Mouse (Mus musculus) hindbrain, embryonic 15.5 days (tissue): ENCODE measurements around the gene Olfr493. TPM values are rescaled to one million over a fixed set of nuclear protein-coding genes. Genes with fewer than 3 reads are reported as not detected.

Experiments
- ATAC-seq: fragments of 200-750 bp; cut with Nextera tagmentation; 2 replicates; pipeline ENCODE4 v1.8.0; 2017; ENCODE audit warnings: low read depth, moderate number of reproducible peaks, moderate TSS enrichment; ENCODE audit not compliant: low FRiP score
- H3K27ac ChIP-seq: fragments of 300-500 bp; sonication (generic); replicated peaks from 2 replicates; pipeline ENCODE4 v1.5.1; 2015; ENCODE audit warnings: mild to moderate bottlenecking, inconsistent platforms
- H3K27me3 ChIP-seq: fragments of 300-500 bp; sonication (generic); 2 replicates; pipeline ENCODE4 v1.6.1; 2015; ENCODE audit warnings: control low read depth, inconsistent platforms
- H3K36me3 ChIP-seq: fragments of 300-500 bp; sonication (generic); 2 replicates; pipeline ENCODE4 v1.6.1; 2015; ENCODE audit warnings: control low read depth, inconsistent platforms
- H3K4me1 ChIP-seq: fragments of 300-500 bp; sonication (generic); replicated peaks from 2 replicates; pipeline ENCODE4 v1.6.1; 2015; ENCODE audit warnings: control low read depth, inconsistent platforms
- H3K4me2 ChIP-seq: fragments of 300-500 bp; sonication (generic); 2 replicates; pipeline ENCODE4 v1.6.1; 2015; ENCODE audit warnings: moderate library complexity, mild to moderate bottlenecking, inconsistent platforms
- H3K4me3 ChIP-seq: fragments of 300-500 bp; sonication (generic); 2 replicates; pipeline ENCODE4 v1.5.1; 2015; ENCODE audit warnings: mild to moderate bottlenecking, inconsistent platforms
- H3K9ac ChIP-seq: fragments of 300-500 bp; sonication (generic); 2 replicates; pipeline ENCODE4 v1.6.1; 2015; ENCODE audit warnings: inconsistent platforms
- H3K9me3 ChIP-seq: fragments of 300-500 bp; sonication (generic); 2 replicates; pipeline ENCODE4 v1.6.1; 2016; ENCODE audit warnings: control low read depth, inconsistent platforms
- WGBS: fragments of 180-500 bp; shearing (Covaris S2); methylation state at CpG from one replicate; pipeline ENCODE4 v1.1.7; 2015; 5-methylcytosine and 5-hydroxymethylcytosine counted together
- polyA plus RNA-seq: library from polyadenylated mRNA; unstranded; fragments of >200 nt; fragmentation: Nextera tagmentation; extraction: Ambion mirVana; gene quantifications from 2 replicates; pipeline ENCODE4 v1.2.1, GENCODE M21; 2015

The Olfr493 gene
- not detected in 2 replicates for polyA plus RNA-seq

DNA sequence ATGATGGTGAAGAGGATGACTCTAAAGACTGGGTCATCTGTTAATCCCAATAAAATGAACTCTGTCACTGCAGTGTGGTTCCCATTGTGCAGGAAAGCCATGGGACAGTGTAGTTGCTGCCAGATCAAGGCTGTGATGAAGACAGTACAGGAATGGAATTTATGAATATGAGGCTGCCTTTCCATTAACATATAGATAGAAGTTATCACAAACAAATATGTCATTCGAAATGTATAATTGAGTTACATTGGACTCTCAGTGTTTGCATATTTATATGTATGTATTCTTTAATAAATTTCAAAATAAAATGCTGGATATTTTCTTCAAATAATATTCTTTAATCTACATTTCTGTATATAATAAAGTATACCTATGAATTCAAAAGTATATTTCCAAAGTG lies at the start of gene Olfr493:
Gene Olfr493, minus strand, starts transcription at position 101 of the 400 bp plus-strand sequence.
- Histone ChIP-seq H3K36me3 (no peaks in the 10 kb centered on the region), H3K27me3 (no peaks in the 10 kb centered on the region), H3K9ac (no peak within 1 kb of the TSS), H3K9me3 (no peaks in the 10 kb centered on the region), H3K27ac (no peak within 1 kb of the TSS), H3K4me1 (no peaks in the 10 kb centered on the region), H3K4me3 (no peak within 1 kb of the TSS), H3K4me2 (no peak within 1 kb of the TSS)
- ATAC-seq: no peak
- 77% methylated on average over 1 of the region's 1 CpGs for WGBS

DNA sequence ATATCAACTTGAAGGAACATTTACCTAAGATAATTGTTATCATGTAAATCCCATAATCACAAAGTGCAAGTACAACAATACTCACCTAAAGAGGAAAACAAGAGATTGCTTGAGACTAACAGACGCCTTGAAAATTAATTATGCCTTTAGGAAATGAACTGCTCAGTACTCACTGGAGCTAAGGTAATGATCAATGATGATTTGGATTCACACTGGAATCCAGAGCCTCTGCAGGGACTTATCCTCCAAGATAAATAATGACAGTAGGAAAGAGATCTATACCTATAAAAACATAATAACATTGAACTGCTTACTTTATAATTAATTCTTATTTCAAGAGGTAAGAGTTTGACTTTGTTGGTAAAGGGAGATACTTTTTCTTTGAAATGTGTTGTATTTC lies 46.1 kb upstream of the Olfr493 start, which contains the start of gene Olfr495:
Gene Olfr495, plus strand, starts transcription at position 301 of the 400 bp plus-strand sequence.
- H3K36me3 ChIP-seq: no peaks in the 10 kb centered on the region
- H3K27ac ChIP-seq: no peak within 1 kb of the TSS
- WGBS: 75% methylated on average over 1 of the region's 1 CpGs
- no peak within 1 kb of the TSS for H3K4me2 ChIP-seq
- no peak within 1 kb of the TSS for H3K4me3 ChIP-seq
- no peak for ATAC-seq
- no peak within 1 kb of the TSS for H3K9ac ChIP-seq
- no peaks in the 10 kb centered on the region for H3K4me1 ChIP-seq
- no peaks in the 10 kb centered on the region for H3K27me3 ChIP-seq
- no peaks in the 10 kb centered on the region for H3K9me3 ChIP-seq

DNA sequence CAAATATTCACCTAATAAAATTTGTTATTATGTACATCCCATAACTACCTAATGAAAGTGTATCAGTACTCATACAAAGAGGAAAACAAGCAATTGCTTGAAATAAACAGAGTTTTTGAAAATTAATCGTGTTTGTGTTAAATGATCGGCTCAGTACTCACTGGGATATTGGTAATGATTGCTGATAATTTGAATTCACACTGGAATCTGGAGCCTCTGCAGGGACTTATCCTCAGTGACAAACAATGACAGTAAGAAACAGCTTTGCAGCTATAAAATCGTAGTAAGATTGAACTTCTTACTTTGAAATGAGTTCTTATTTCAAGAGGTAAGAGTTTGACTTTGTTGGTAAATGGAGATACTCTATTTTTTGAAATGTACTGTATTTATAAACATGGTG lies 18.3 kb upstream of the Olfr493 start, which contains the start of gene Olfr494:
Gene Olfr494, plus strand, starts transcription at position 301 of the 400 bp plus-strand sequence.
- H3K27me3 ChIP-seq: no peaks in the 10 kb centered on the region
- no peak within 1 kb of the TSS for H3K9ac ChIP-seq
- H3K27ac ChIP-seq: no peak within 1 kb of the TSS
- H3K4me2 ChIP-seq: no peak within 1 kb of the TSS
- H3K9me3 ChIP-seq: no peaks in the 10 kb centered on the region
- no peaks in the 10 kb centered on the region for H3K36me3 ChIP-seq
- H3K4me3 ChIP-seq: no peak within 1 kb of the TSS
- 79% methylated on average over 3 of the region's 3 CpGs for WGBS
- H3K4me1 ChIP-seq: no peaks in the 10 kb centered on the region
- ATAC-seq: no peak

DNA sequence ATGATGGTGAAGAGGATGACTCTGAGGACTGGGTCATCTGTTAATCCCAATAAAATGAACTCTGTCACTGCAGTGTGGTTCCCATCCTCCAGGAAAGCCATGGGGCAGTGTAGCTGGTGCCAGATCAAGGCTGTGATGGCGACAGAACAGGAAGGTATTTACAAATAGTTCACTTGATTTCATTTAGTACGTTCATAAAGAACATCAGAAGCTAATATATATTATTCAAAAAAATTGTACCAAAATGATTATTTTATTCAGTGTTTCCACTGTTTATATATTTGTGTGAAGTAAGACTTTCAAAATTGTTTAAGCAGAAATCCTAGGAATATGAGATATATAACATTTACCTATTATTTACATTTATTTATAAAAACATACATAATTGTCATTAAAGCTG lies 23.2 kb downstream of the Olfr493 start, which contains the start of gene Olfr492:
Gene Olfr492, minus strand, starts transcription at position 101 of the 400 bp plus-strand sequence.
- ATAC-seq: no peak
- Histone ChIP-seq H3K4me2 (no peak within 1 kb of the TSS), H3K27ac (no peak within 1 kb of the TSS), H3K9ac (no peak within 1 kb of the TSS), H3K4me1 (no peaks in the 10 kb centered on the region), H3K36me3 (no peaks in the 10 kb centered on the region), H3K27me3 (no peaks in the 10 kb centered on the region), H3K9me3 (no peaks in the 10 kb centered on the region), H3K4me3 (no peak within 1 kb of the TSS)
- 92% methylated on average over 2 of the region's 2 CpGs for WGBS

DNA sequence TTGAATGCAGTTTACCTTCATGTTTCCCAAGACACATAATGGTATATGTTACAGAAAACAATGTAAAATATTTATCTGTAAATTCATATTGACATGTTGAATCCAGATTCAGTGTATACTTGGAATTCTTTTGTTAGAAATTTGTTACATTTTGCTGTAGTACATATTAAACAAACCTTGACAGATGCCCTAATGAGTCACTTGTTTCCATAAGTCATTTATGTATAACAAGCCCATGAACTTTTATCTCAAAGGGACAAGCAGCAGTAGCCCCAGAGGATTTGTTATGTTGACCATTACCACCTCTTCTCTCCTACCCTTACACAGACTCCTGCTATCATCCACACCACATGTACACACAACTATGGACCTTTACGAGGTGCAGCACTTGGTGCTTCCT lies 33.6 kb downstream of the Olfr493 start, which contains the start of gene Olfr491:
Gene Olfr491, plus strand, starts transcription at position 301 of the 400 bp plus-strand sequence.
- no peak within 1 kb of the TSS for H3K9ac ChIP-seq
- 80% methylated on average over 1 of the region's 1 CpGs for WGBS
- no peak for ATAC-seq
- H3K27me3 ChIP-seq: no peaks in the 10 kb centered on the region
- no peaks in the 10 kb centered on the region for H3K36me3 ChIP-seq
- H3K9me3 ChIP-seq: no peaks in the 10 kb centered on the region
- no peak within 1 kb of the TSS for H3K4me3 ChIP-seq
- H3K4me2 ChIP-seq: no peak within 1 kb of the TSS
- H3K4me1 ChIP-seq: no peaks in the 10 kb centered on the region
- H3K27ac ChIP-seq: no peak within 1 kb of the TSS

Other genes with a start within 250 kb of the Olfr493 start
- 0.07 TPM in 1 of 2 replicates, not detected in the other for gene Olfr482, start 249.4 kb downstream of the Olfr493 start, polyA plus RNA-seq
- not detected in 2 replicates for gene Olfr483, start 246.1 kb downstream of the Olfr493 start, polyA plus RNA-seq
- not detected in 2 replicates for gene Olfr484, start 219.5 kb downstream of the Olfr493 start, polyA plus RNA-seq
- gene Olfr485, start 187.1 kb downstream of the Olfr493 start, polyA plus RNA-seq: not detected in 2 replicates
- gene Olfr486, start 174.2 kb downstream of the Olfr493 start, polyA plus RNA-seq: not detected in 2 replicates
- gene Olfr487, start 132.3 kb downstream of the Olfr493 start, polyA plus RNA-seq: not detected in 2 replicates
- gene Olfr488, start 88.6 kb downstream of the Olfr493 start, polyA plus RNA-seq: not detected in 2 replicates
- not detected in 2 replicates for gene Olfr490, start 58.0 kb downstream of the Olfr493 start, polyA plus RNA-seq
- gene Olfr491, start 33.5 kb downstream of the Olfr493 start, polyA plus RNA-seq: not detected in 2 replicates
- gene Olfr492, start 23.3 kb downstream of the Olfr493 start, polyA plus RNA-seq: not detected in 2 replicates
- gene Olfr494, start 18.4 kb upstream of the Olfr493 start, polyA plus RNA-seq: not detected in 2 replicates
- gene Olfr495, start 46.2 kb upstream of the Olfr493 start, polyA plus RNA-seq: not detected in 2 replicates
- not detected in 2 replicates for gene Olfr497, start 73.4 kb upstream of the Olfr493 start, polyA plus RNA-seq
- gene Olfr498, start 118.3 kb upstream of the Olfr493 start, polyA plus RNA-seq: not detected in 2 replicates
- not detected in 2 replicates for gene Olfr502, start 178.1 kb upstream of the Olfr493 start, polyA plus RNA-seq
- gene Olfr503, start 197.5 kb upstream of the Olfr493 start, polyA plus RNA-seq: not detected in 2 replicates
- not detected in 2 replicates for gene Olfr504, start 218.8 kb upstream of the Olfr493 start, polyA plus RNA-seq